Mouse (Mus musculus) common myeloid progenitor, adult 5-6 weeks (primary cell): ENCODE results near the gene Rgs10. TPM values are rescaled to one million over a fixed set of nuclear protein-coding genes. Genes with fewer than 3 reads are reported as not detected.

Experiments
- ATAC-seq: replicated peaks from 2 replicates; pipeline ENCODE4 v1.8.0; 2016; ENCODE audit warnings: low read depth, mild to moderate bottlenecking, moderate TSS enrichment, inconsistent platforms; ENCODE audit not compliant: poor library complexity, severe bottlenecking
- total RNA-seq: library from RNA; stranded (forward); fragments of 200-1000, 187-1606 nt; gene quantifications from 2 replicates; pipeline ENCODE4 v1.2.3, GENCODE M21; 2017

Gene Rgs10
- total RNA-seq, 1 experiment from 2014 or later = 92.0 TPM

DNA sequence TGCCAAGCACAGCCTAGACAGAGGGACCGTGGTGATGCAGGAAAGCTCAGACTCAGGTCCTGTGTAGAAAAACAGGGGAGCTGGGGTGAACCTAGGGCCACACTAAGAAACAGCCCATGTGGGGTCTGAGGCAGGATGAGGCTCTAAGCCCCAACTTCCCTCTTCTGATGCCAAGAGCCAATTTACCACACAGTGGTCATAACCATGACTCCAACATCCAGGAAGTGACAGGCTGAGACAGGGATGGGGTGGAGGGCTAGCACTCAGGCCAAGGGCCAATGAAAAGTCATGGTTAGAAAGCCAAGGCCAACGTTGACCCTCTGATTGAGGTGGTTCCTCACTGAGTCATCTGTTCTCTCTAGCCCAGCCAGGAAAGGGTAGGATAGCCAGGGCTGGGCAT, 37.6 kb downstream of the Rgs10 start:
- peak; percentile 80 for ATAC-seq

GRCm38 (mm10) chr7:128379162-128379805, 39.3 kb downstream of the Rgs10 start:
- no peak for ATAC-seq

GRCm38 (mm10) chr7:128376206-128376701, 42.3 kb downstream of the Rgs10 start:
- no peak for ATAC-seq

- no peak for ATAC-seq
Observed at GRCm38 (mm10) chr7:128374156-128374555, 44.4 kb downstream of the Rgs10 start.

- ATAC-seq = no peak
Observed at GRCm38 (mm10) chr7:128373751-128374150, 44.8 kb downstream of the Rgs10 start.

GRCm38 (mm10) chr7:128372331-128372730, 46.2 kb downstream of the Rgs10 start:
- ATAC-seq = no peak

- ATAC-seq = no peak
Observed at GRCm38 (mm10) chr7:128369366-128369765, 49.2 kb downstream of the Rgs10 start.

DNA sequence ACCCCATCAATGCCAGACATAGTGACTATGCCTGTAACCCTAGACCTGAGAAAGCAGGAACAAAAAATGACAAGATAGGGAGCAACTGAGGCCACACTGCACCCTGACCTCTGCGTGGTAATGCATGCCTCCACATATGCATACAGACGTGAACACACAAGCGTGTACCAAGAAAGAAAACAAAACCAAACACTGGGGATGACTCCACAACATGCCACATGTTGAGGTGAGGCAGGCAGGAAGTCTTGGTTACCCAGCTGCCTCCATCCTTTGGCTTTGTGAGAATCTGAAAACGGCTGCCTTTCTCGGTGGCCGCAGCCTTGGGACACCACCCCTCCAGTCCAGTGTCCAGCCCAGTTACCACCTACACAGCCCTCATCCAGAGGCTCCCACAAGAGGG, 49.7 kb downstream of the Rgs10 start:
- no peak for ATAC-seq

DNA sequence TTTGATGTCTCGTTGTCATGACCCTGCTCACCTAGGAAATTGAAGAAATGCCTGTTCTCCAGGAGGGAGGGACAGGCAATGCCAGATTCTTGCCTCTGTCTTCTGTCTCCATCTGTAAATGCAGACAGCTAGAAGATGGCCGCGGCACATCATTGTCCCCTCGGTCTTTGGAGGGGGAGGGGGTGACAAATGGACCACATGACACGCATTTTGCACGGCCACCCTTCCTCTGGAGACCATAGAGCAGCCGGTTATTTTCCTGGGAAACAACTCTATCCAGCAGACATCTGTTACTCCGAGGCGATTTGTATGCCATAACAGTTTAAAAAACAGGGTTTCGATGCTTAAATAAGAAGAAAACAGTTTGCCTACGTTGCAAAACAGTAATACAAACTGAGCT, 51.9 kb downstream of the Rgs10 start:
- ATAC-seq = no peak

DNA sequence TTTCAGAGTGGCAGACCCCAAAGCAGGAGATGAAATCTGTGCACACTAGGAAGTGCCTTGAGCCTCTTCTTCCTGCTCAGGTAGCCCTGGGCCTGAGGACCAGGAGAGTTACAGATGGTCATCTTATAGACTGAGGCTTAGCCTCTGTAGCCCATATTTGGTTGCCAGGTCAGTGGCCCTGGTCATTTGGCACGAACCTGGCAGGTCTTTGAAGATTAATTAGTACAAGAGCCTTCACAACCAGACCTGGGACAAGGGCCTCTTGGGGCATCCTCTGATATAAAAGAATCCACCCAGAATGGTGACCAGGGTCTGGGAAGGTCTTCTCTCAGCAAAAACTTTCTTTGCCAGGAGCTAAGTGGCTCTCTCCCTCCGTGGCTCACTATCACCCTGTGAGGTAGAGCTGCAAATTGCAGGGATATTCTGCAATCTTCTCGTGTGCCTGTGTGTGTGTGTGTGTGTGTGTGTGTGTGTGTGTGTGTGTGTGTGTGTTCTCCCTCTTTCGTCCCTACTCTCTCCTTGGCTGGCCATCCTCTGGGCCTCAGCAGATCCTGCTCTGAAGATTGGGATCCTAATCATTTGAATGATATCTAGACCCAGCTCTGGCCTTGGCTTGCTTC, 53.4 kb downstream of the Rgs10 start:
- ATAC-seq = no peak

DNA sequence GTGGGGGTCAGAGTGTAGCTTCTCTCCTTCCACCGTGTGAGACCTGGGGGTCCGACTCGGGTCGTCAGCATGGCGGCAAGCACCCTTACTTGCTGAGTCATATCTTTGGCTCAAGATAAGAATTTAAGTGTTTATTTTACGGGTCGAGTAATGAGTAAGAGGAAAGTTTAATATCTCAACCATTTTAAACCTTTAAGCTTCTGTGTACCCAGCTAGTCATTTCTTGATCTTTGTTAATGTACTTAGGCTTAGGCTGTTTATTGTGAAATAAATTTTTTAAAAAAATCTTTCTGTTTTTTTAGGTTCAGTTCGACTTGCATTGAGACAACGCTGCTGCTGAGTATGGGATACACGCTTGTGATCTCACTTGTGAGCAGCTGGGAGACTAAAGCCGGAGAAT, 54.0 kb downstream of the Rgs10 start:
- ATAC-seq = no peak

DNA sequence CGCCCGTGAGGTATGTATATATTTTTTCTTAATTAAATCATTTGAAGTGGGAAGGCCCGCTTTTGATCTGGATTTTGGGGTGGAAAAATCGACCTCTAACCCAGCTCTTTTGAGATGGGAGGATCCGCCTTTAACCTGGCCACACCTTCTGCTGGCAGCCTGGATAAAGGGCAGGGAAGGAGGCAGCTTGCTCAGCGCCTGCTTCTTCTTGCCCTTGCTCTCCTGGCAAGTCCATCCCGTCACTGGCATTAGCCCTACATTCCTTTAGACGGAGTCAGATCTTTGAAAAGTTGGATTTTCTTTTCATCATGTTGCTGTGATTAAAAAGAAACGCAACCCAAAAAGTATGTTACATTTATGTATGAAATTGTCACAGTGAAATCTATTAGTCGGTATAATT, 54.8 kb downstream of the Rgs10 start:
- ATAC-seq = no peak

DNA sequence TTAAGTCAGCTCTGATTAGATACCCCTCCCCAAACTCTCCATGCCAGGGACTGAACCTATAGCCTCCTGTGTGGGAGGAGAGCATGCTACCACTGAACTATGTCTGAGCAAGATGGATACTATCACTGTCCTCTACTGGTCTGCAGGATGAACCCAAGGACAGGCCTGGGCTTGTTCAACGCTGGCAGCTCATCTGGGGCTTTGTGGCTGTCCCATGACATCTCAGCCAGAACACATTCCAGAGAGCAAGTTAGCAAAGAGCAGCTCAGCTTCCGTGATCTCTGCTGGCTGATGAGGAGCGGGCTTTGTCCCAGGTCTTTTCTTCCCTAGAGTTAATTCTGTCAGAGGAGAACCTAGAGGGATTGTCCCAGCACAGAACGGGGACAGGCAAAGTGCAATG, 55.6 kb downstream of the Rgs10 start:
- ATAC-seq = no peak

DNA sequence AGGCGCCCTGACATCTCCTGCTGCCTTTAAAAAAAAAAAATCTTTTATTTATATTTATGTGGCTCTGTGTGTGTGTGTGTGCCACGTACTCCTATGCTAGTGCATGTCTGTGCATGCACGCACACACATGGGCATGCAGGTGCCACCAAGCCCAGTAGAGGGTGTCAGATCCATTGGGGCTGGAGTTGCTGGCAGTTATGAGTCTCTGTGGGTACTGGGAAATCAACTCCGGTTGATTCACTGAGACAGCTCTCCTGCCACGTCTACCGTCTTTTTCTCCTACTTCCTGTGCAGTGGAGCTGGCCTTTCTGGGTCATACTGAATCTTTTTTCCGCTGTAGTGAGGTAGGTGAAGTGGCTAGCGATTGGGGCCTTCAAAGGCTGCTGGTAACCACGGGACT, 58.8 kb downstream of the Rgs10 start:
- peak; percentile 60; the same call in 1 of the 2 replicates for ATAC-seq

- ATAC-seq = no peak
Observed at GRCm38 (mm10) chr7:128359164-128359563, 59.4 kb downstream of the Rgs10 start.

DNA sequence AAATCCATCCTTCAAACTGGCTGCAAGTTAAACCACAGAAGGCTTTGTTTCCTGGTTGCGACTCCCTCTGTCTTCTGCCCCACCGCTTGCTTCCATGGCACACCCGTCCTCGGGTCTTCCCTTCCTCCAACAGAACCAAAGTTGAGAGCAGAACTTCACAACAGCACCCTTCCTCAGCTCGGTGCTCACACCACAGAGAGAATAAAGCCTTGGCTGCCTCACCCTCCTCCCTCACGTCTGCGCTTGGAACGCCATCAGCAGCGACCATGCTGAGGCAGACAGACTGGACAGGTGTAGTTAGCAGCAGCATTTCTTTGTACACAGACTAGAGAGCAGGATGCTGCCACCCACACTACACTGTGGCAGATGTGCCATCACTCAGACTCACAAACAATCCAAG, 59.8 kb downstream of the Rgs10 start:
- ATAC-seq = no peak

DNA sequence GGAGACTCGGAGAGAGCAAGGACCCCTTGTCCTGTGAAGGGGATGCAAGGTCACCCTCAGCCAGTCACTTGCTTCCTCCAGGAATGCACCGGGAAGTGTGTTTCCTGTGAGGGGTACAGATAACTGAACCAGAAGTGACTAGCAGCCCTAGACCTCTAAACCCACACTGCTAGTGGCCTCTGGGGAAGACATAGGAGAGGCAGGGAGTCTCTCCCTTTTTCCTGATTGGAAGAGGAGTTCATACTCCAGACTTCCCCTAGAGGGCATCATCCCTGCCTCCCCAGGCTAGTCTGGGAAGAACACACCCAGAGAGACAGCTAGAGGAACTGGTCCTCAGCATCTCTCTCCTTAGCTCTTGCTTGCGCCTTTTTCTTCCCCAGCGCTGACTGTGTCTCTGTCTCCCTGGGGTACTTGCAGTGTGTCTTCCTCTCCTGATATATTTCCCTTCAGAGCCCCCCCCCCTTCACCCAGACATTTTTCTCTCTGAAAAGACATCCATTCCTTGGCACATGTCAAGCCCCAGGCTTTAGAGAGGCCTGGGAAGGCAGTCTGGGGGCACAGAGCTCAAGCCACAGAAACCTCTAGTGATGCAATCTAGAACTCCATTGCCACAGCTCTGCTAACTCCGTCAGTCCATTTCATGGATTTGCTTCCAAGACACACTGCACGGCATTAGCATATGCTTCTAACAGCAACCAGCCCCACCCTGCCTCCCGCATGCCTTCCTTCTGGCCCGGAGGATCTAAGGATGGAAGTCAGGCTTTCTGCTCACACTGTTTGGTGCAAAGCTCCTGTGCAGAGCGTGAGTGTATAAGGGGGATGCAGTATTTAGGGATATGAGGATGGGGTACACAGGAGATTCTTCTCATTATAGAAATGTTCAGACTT, 61.4 kb downstream of the Rgs10 start:
- peak; percentile 53; the same call in 1 of the 2 replicates for ATAC-seq

DNA sequence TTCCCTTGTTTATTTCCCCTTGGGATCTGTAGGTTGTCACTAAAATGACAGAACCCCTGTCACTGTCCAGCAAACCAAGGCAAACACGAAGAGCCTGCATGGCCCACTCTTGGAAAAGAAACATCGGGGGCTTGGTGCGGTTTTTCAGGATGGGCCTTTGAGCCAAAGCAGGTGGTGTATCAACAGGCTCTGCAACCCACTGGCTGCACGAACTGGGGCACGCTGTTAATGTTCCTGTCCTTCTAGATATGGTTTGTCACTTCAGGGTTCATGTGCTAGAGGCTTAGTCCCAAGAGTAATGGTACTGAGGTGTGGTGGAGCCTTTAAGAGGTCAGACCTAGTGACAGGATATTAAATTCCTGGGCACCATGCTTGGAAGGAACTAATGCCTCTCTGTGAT, 63.1 kb downstream of the Rgs10 start:
- ATAC-seq = no peak

GRCm38 (mm10) chr7:128352721-128353120, 65.8 kb downstream of the Rgs10 start:
- ATAC-seq = no peak

- ATAC-seq = no peak
Observed at GRCm38 (mm10) chr7:128351176-128351575, 67.4 kb downstream of the Rgs10 start.

DNA sequence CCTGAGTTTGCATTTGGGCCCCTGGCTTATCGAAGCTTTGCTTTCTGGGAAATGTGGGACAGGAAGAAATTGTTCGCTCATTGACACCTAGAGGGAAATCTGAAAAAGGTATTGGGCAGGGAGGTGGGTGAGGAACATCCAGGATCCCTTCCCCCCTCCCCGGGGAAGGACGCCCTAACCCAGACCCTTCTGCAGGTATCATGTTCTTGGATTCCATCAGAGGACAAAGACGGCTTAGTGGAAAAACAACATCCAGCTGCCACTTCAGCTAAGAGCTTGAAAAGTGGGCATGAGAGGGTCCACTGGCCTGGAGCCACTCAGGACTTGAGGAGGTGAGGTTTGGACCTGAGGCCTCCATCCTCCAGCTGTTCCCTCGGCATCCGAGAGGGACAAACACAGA, 68.2 kb downstream of the Rgs10 start:
- no peak for ATAC-seq
